Mouse (Mus musculus) midbrain, postnatal 0 days (tissue): ENCODE results near the gene Dpep2nb. TPM values are rescaled to one million over a fixed set of nuclear protein-coding genes. Genes with fewer than 3 reads are reported as not detected.
A peak's percentile ranks its signal among the peaks of the same experiment; 100 is the strongest.

ENCODE experiments used
- ATAC-seq: fragments of 200-750 bp; cut with Nextera tagmentation; 2 replicates; pipeline ENCODE4 v1.8.0; 2017; ENCODE audit warnings: moderate number of reproducible peaks, mild to moderate bottlenecking, moderate TSS enrichment, moderate library complexity; ENCODE audit not compliant: low FRiP score
- DNase-seq: peaks from one replicate; pipeline ENCODE4 v3.0.0-alpha.2; 2015; ENCODE audit warnings: low spot score
- H3K27ac ChIP-seq: fragments of 300-500 bp; sonication (generic); 2 replicates; pipeline ENCODE4 v1.5.1; 2014; ENCODE audit warnings: low read depth, mild to moderate bottlenecking, low read length, mixed read lengths
- H3K27me3 ChIP-seq: fragments of 300-500 bp; sonication (generic); 2 replicates; pipeline ENCODE4 v1.6.1; 2014; ENCODE audit warnings: low read length, control low read depth, mixed read lengths; ENCODE audit not compliant: insufficient read depth
- H3K36me3 ChIP-seq: fragments of 300-500 bp; sonication (generic); 2 replicates; pipeline ENCODE4 v1.6.1; 2014; ENCODE audit warnings: low read length, control low read depth, mixed read lengths; ENCODE audit not compliant: insufficient read depth
- H3K4me1 ChIP-seq: fragments of 300-500 bp; sonication (generic); 2 replicates; pipeline ENCODE4 v1.6.1; 2014; ENCODE audit warnings: mild to moderate bottlenecking, control low read depth, antibody characterized with exemption, low read length, mixed read lengths; ENCODE audit not compliant: insufficient read depth
- H3K4me2 ChIP-seq: fragments of 300-500 bp; sonication (generic); 2 replicates; pipeline ENCODE4 v1.6.1; 2014; ENCODE audit warnings: low read depth, mild to moderate bottlenecking, low read length, mixed read lengths; ENCODE audit not compliant: poor library complexity, severe bottlenecking
- H3K4me3 ChIP-seq: fragments of 300-500 bp; sonication (generic); 2 replicates; pipeline ENCODE4 v1.5.1; 2014; ENCODE audit warnings: low read depth, mild to moderate bottlenecking, low read length, moderate library complexity
- H3K9ac ChIP-seq: fragments of 300-500 bp; sonication (generic); replicated peaks from 2 replicates; pipeline ENCODE4 v1.6.1; 2014; ENCODE audit warnings: mild to moderate bottlenecking, low read length, moderate library complexity, mixed read lengths; ENCODE audit not compliant: poor library complexity, severe bottlenecking
- H3K9me3 ChIP-seq: fragments of 300-500 bp; sonication (generic); 2 replicates; pipeline ENCODE4 v1.6.1; 2016; ENCODE audit warnings: low read length, control low read depth
- CTCF ChIP-seq: IDR thresholded peaks from 2 replicates; pipeline ENCODE4 v1.5.1; 2016; ENCODE audit warnings: antibody characterized with exemption, mild to moderate bottlenecking
- WGBS: fragments of 180-500 bp; shearing (Covaris S2); extraction: QIAGEN DNeasy Blood & Tissue Kit; methylation state at CpG from one replicate; pipeline ENCODE4 v1.1.7; 2014; 5-methylcytosine and 5-hydroxymethylcytosine counted together
- polyA plus RNA-seq: library from polyadenylated mRNA; unstranded; fragments of >200 nt; fragmentation: Nextera tagmentation; extraction: Ambion mirVana; gene quantifications from 2 replicates; pipeline ENCODE4 v1.2.1, GENCODE M21; 2015
- total RNA-seq: library from RNA; depleted of rRNA; stranded (reverse); fragments of >200 nt; gene quantifications from 2 replicates; pipeline ENCODE4 v1.2.3, GENCODE M21; 2014; rRNA removed

Gene Dpep2nb
- not detected in 2 replicates for total RNA-seq
- not detected in 2 replicates for polyA plus RNA-seq

GRCm38 (mm10) chr8:106005875-106006274 is at the start of gene Dpep2nb:
Gene Dpep2nb (minus strand): TSS chr8:106005975.
- ATAC-seq (no peak), DNase-seq (no peak)
- H3K4me3 ChIP-seq, result no peak within 1 kb of the TSS
- no peak within 1 kb of the TSS for H3K9ac ChIP-seq
- no peak within 1 kb of the TSS for H3K27ac ChIP-seq
- no peak for TF ChIP-seq CTCF
- no peaks in the 10 kb centered on the region for H3K9me3 ChIP-seq
- H3K4me2 ChIP-seq, result no peak within 1 kb of the TSS
- H3K27me3 ChIP-seq, result no peaks in the 10 kb centered on the region
- H3K36me3 ChIP-seq, result no peaks in the 10 kb centered on the region
- 78% methylated on average over 4 of the region's 4 CpGs for WGBS
- H3K4me1 ChIP-seq, result peaks cover 12% of the 10 kb centered on the region

GRCm38 (mm10) chr8:106055038-106055437 is 49.3 kb upstream of the Dpep2nb start:
- H3K9ac ChIP-seq, result no peak overlapping the region
- no peak overlapping the region for H3K4me3 ChIP-seq
- peaks cover 7% of the 10 kb centered on the region; the same call in 1 of the 2 replicates for H3K4me1 ChIP-seq
- no peaks in the 10 kb centered on the region for H3K9me3 ChIP-seq
- TF ChIP-seq CTCF, result no peak
- H3K36me3 ChIP-seq, result peaks cover 31% of the 10 kb centered on the region
- 57% methylated on average over 3 of the region's 3 CpGs for WGBS
- H3K27me3 ChIP-seq, result no peaks in the 10 kb centered on the region
- DNase-seq (peak; percentile 26), ATAC-seq (no peak)
- H3K4me2 ChIP-seq, result no peak overlapping the region
- H3K27ac ChIP-seq, result no peak overlapping the region

DNA sequence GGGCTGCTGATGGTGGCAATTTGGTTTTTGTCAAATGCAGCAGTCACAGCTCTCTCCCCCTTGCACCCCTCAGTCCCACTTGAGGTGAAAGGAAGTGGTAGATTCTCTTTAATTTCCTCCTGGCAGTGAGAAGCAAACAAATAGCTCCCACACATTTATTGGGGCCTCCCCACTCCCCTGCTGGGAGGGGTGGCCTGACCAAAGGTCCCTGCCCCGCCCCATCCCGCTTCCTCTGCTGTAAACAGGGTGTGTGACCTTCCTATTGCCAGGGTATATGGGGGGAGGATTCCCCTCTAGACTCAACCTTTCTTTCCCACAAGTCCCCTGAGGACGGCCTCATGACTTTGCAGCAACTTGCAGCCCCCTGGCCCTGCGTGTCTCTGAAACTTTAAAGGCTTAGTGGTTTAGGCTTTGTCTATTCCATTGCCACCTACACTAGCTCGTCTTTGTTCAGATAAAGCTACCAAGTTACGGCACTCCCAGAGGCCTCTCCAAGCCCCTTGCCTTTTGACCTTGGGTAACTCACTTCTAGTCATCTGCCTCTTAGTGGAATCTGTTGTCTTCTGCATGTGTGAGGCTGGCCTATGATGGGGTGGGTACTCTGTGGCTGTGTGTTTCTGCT is 48.5 kb upstream of the Dpep2nb start:
- Histone ChIP-seq H3K9ac (no peak overlapping the region), H3K27me3 (no peaks in the 10 kb centered on the region), H3K4me3 (no peak overlapping the region), H3K36me3 (peaks cover 31% of the 10 kb centered on the region), H3K9me3 (no peaks in the 10 kb centered on the region), H3K4me1 (peaks cover 7% of the 10 kb centered on the region; the same call in 1 of the 2 replicates), H3K4me2 (no peak overlapping the region), H3K27ac (no peak overlapping the region)
- no peak for DNase-seq
- TF ChIP-seq CTCF, result no peak
- ATAC-seq, result no peak
- 73% methylated on average over 6 of the region's 6 CpGs for WGBS

GRCm38 (mm10) chr8:106052510-106053089 is 46.8 kb upstream of the Dpep2nb start:
- Histone ChIP-seq H3K4me3 (no peak overlapping the region), H3K4me1 (no peaks in the 10 kb centered on the region), H3K9ac (no peak overlapping the region), H3K4me2 (no peak overlapping the region), H3K27me3 (no peaks in the 10 kb centered on the region), H3K9me3 (no peaks in the 10 kb centered on the region), H3K36me3 (peaks cover 36% of the 10 kb centered on the region), H3K27ac (no peak overlapping the region)
- DNase-seq, result no peak
- no peak for ATAC-seq
- no peak for TF ChIP-seq CTCF
- WGBS, result 92% methylated on average over 9 of the region's 9 CpGs

DNA sequence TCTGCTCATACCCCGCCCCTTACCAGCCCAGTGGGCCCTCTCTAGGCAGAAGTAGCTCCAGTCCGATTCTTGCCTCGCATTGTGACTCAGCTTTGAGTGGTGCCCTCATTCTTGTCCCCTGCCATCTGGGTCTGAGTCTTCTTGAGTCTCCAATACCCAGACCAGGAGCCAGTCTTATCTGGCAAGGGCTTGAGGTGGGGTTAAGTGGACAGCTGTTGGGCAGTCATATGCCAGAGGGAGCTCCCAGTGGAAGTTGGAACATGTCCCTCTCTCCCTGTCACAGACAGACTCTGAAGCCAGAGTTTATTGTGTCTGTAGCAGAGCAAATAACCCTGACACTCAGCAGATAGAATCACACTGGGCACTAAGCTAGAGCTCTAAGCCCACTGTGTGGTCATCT is 45.3 kb upstream of the Dpep2nb start:
- 91% methylated on average over 3 of the region's 3 CpGs for WGBS
- TF ChIP-seq CTCF, result no peak
- Histone ChIP-seq H3K9me3 (no peaks in the 10 kb centered on the region), H3K27me3 (no peaks in the 10 kb centered on the region), H3K4me2 (no peak overlapping the region), H3K27ac (no peak overlapping the region), H3K4me3 (no peak overlapping the region), H3K9ac (no peak overlapping the region), H3K4me1 (no peaks in the 10 kb centered on the region), H3K36me3 (peaks cover 36% of the 10 kb centered on the region)
- DNase-seq, result no peak
- no peak for ATAC-seq

GRCm38 (mm10) chr8:106049840-106050239 is 44.1 kb upstream of the Dpep2nb start:
- no peak overlapping the region for H3K4me2 ChIP-seq
- DNase-seq (no peak), ATAC-seq (no peak)
- H3K4me3 ChIP-seq, result no peak overlapping the region
- no peaks in the 10 kb centered on the region for H3K4me1 ChIP-seq
- no peak overlapping the region for H3K27ac ChIP-seq
- TF ChIP-seq CTCF, result no peak
- WGBS, result 86% methylated on average over 6 of the region's 6 CpGs
- H3K9ac ChIP-seq, result no peak overlapping the region
- no peaks in the 10 kb centered on the region for H3K27me3 ChIP-seq
- no peaks in the 10 kb centered on the region for H3K9me3 ChIP-seq
- peaks cover 40% of the 10 kb centered on the region for H3K36me3 ChIP-seq
